Mouse (Mus musculus) forebrain, embryonic 12.5 days (tissue): Measurements from ENCODE around the gene Htatip2. TPM values are rescaled to one million over a fixed set of nuclear protein-coding genes. Genes with fewer than 3 reads are reported as not detected.

ENCODE experiments used
- ATAC-seq: fragments of 200-750 bp; cut with Nextera tagmentation; 2 replicates; pipeline ENCODE4 v1.8.0; 2017; ENCODE audit warnings: moderate TSS enrichment; ENCODE audit not compliant: low FRiP score
- H3K27ac ChIP-seq: fragments of 300-500 bp; sonication (generic); 2 replicates; pipeline ENCODE4 v1.5.1; 2016; ENCODE audit warnings: mild to moderate bottlenecking
- H3K27me3 ChIP-seq: fragments of 300-500 bp; sonication (generic); 2 replicates; pipeline ENCODE4 v1.6.1; 2016; ENCODE audit warnings: mild to moderate bottlenecking
- H3K36me3 ChIP-seq: fragments of 300-500 bp; sonication (generic); replicated peaks from 2 replicates; pipeline ENCODE4 v1.6.1; 2016; ENCODE audit warnings: mild to moderate bottlenecking
- H3K4me1 ChIP-seq: fragments of 300-500 bp; sonication (generic); 2 replicates; pipeline ENCODE4 v1.6.1; 2016
- H3K4me2 ChIP-seq: fragments of 300-500 bp; sonication (generic); 2 replicates; pipeline ENCODE4 v1.6.1; 2016; ENCODE audit warnings: mild to moderate bottlenecking, moderate library complexity
- H3K4me3 ChIP-seq: fragments of 300-500 bp; sonication (generic); replicated peaks from 2 replicates; pipeline ENCODE4 v1.5.1; 2016; ENCODE audit warnings: mild to moderate bottlenecking
- H3K9ac ChIP-seq: fragments of 300-500 bp; sonication (generic); 2 replicates; pipeline ENCODE4 v1.6.1; 2016; ENCODE audit warnings: mild to moderate bottlenecking
- H3K9me3 ChIP-seq: fragments of 300-500 bp; sonication (generic); 2 replicates; pipeline ENCODE4 v1.6.1; 2016
- WGBS: fragments of 180-500 bp; shearing (Covaris S2); methylation state at CpG from one replicate; pipeline ENCODE4 v1.1.7; 2016; 5-methylcytosine and 5-hydroxymethylcytosine counted together
- polyA plus RNA-seq: library from polyadenylated mRNA; unstranded; fragments of >200 nt; fragmentation: Nextera tagmentation; extraction: Ambion mirVana; gene quantifications from 2 replicates; pipeline ENCODE4 v1.2.1, GENCODE M21; 2016

Gene Htatip2
- polyA plus RNA-seq, 1 experiment from 2014 or later, result 2.9 TPM

GRCm38 (mm10) chr7:49794304-49794703 is 35.4 kb downstream of the Htatip2 start:
- no peaks in the 10 kb centered on the region; the same call in 1 of the 2 replicates for H3K4me1 ChIP-seq
- WGBS, result 86% methylated on average over 2 of the region's 2 CpGs
- no peak overlapping the region for H3K9ac ChIP-seq
- ATAC-seq, result no peak
- no peak overlapping the region for H3K4me2 ChIP-seq
- H3K36me3 ChIP-seq, result peaks cover 51% of the 10 kb centered on the region
- H3K4me3 ChIP-seq, result no peak overlapping the region
- H3K27me3 ChIP-seq, result no peaks in the 10 kb centered on the region
- H3K9me3 ChIP-seq, result no peaks in the 10 kb centered on the region
- no peak overlapping the region for H3K27ac ChIP-seq

GRCm38 (mm10) chr7:49797171-49797570 is 38.3 kb downstream of the Htatip2 start:
- 79% methylated on average over 1 of the region's 1 CpGs for WGBS
- H3K36me3 ChIP-seq, result peaks cover 38% of the 10 kb centered on the region

GRCm38 (mm10) chr7:49803511-49803910 is 44.6 kb downstream of the Htatip2 start:
- H3K4me3 ChIP-seq, result no peak overlapping the region
- ATAC-seq, result no peak
- H3K9me3 ChIP-seq, result no peaks in the 10 kb centered on the region
- H3K4me2 ChIP-seq, result no peak overlapping the region
- peaks cover 33% of the 10 kb centered on the region for H3K36me3 ChIP-seq
- no peaks in the 10 kb centered on the region for H3K27me3 ChIP-seq
- WGBS, result 88% methylated on average over 6 of the region's 6 CpGs
- H3K9ac ChIP-seq, result no peak overlapping the region
- no peak overlapping the region for H3K27ac ChIP-seq
- H3K4me1 ChIP-seq, result no peaks in the 10 kb centered on the region

More at GRCm38 (mm10) chr7:49797171-49797570, 38.3 kb downstream of the Htatip2 start:
- no peak for ATAC-seq
- no peaks in the 10 kb centered on the region for H3K9me3 ChIP-seq
- no peak overlapping the region for H3K4me2 ChIP-seq
- H3K9ac ChIP-seq, result no peak overlapping the region
- no peak overlapping the region for H3K4me3 ChIP-seq
- no peaks in the 10 kb centered on the region for H3K4me1 ChIP-seq
- H3K27ac ChIP-seq, result no peak overlapping the region
- no peaks in the 10 kb centered on the region for H3K27me3 ChIP-seq

- peaks cover 29% of the 10 kb centered on the region for H3K36me3 ChIP-seq
- no peak overlapping the region for H3K4me2 ChIP-seq
- H3K4me1 ChIP-seq, result no peaks in the 10 kb centered on the region
- no peak overlapping the region for H3K4me3 ChIP-seq
- no peaks in the 10 kb centered on the region for H3K9me3 ChIP-seq
- no peak for ATAC-seq
- no peak overlapping the region for H3K27ac ChIP-seq
- H3K9ac ChIP-seq, result no peak overlapping the region
- WGBS, result 84% methylated on average over 5 of the region's 5 CpGs
- no peaks in the 10 kb centered on the region for H3K27me3 ChIP-seq
These were observed 45.8 kb downstream of the Htatip2 start for GRCm38 (mm10) chr7:49804638-49805165.

GRCm38 (mm10) chr7:49805618-49806017 is 46.7 kb downstream of the Htatip2 start:
- Histone ChIP-seq H3K4me1 (no peaks in the 10 kb centered on the region), H3K27me3 (no peaks in the 10 kb centered on the region), H3K27ac (no peak overlapping the region), H3K4me2 (no peak overlapping the region), H3K9ac (no peak overlapping the region), H3K4me3 (no peak overlapping the region), H3K36me3 (peaks cover 23% of the 10 kb centered on the region), H3K9me3 (no peaks in the 10 kb centered on the region)
- ATAC-seq, result no peak
- WGBS, result 81% methylated on average over 3 of the region's 3 CpGs

GRCm38 (mm10) chr7:49807093-49807682 is 48.3 kb downstream of the Htatip2 start:
- H3K4me3 ChIP-seq, result no peak overlapping the region
- 91% methylated on average over 9 of the region's 9 CpGs for WGBS
- H3K36me3 ChIP-seq, result peaks cover 26% of the 10 kb centered on the region
- H3K4me1 ChIP-seq, result no peaks in the 10 kb centered on the region
- H3K4me2 ChIP-seq, result no peak overlapping the region
- H3K9me3 ChIP-seq, result no peaks in the 10 kb centered on the region
- H3K27me3 ChIP-seq, result no peaks in the 10 kb centered on the region
- no peak overlapping the region for H3K27ac ChIP-seq
- H3K9ac ChIP-seq, result no peak overlapping the region
- ATAC-seq, result no peak

- H3K9ac ChIP-seq, result no peak overlapping the region
- H3K9me3 ChIP-seq, result no peaks in the 10 kb centered on the region
- H3K36me3 ChIP-seq, result peaks cover 24% of the 10 kb centered on the region
- no peak overlapping the region for H3K27ac ChIP-seq
- no peak for ATAC-seq
- 86% methylated on average over 17 of the region's 17 CpGs for WGBS
- H3K4me2 ChIP-seq, result no peak overlapping the region
- H3K4me3 ChIP-seq, result no peak overlapping the region
- H3K27me3 ChIP-seq, result no peaks in the 10 kb centered on the region
- H3K4me1 ChIP-seq, result no peaks in the 10 kb centered on the region
These were observed 49.1 kb downstream of the Htatip2 start for GRCm38 (mm10) chr7:49807846-49808622.

GRCm38 (mm10) chr7:49809100-49809499 is 50.2 kb downstream of the Htatip2 start:
- no peak for ATAC-seq

GRCm38 (mm10) chr7:49809562-49809961 is 50.6 kb downstream of the Htatip2 start:
- Histone ChIP-seq H3K27ac (no peak overlapping the region), H3K4me3 (no peak overlapping the region), H3K4me1 (no peaks in the 10 kb centered on the region), H3K27me3 (no peaks in the 10 kb centered on the region), H3K9me3 (no peaks in the 10 kb centered on the region), H3K9ac (no peak overlapping the region), H3K36me3 (peaks cover 21% of the 10 kb centered on the region), H3K4me2 (no peak overlapping the region)
- ATAC-seq, result no peak
- 51% methylated on average over 3 of the region's 3 CpGs for WGBS

More at GRCm38 (mm10) chr7:49809100-49809499, 50.2 kb downstream of the Htatip2 start:
- H3K4me1 ChIP-seq, result no peaks in the 10 kb centered on the region
- H3K9ac ChIP-seq, result no peak overlapping the region
- no peak overlapping the region for H3K4me3 ChIP-seq
- no peaks in the 10 kb centered on the region for H3K9me3 ChIP-seq
- 88% methylated on average over 6 of the region's 6 CpGs for WGBS
- H3K27me3 ChIP-seq, result no peaks in the 10 kb centered on the region
- no peak overlapping the region for H3K27ac ChIP-seq
- H3K4me2 ChIP-seq, result no peak overlapping the region
- H3K36me3 ChIP-seq, result peaks cover 20% of the 10 kb centered on the region

- no peak overlapping the region for H3K4me2 ChIP-seq
- no peaks in the 10 kb centered on the region for H3K4me1 ChIP-seq
- peaks cover 24% of the 10 kb centered on the region for H3K36me3 ChIP-seq
- H3K4me3 ChIP-seq, result no peak overlapping the region
- H3K9me3 ChIP-seq, result no peaks in the 10 kb centered on the region
- no peak overlapping the region for H3K27ac ChIP-seq
- no peaks in the 10 kb centered on the region for H3K27me3 ChIP-seq
- no peak overlapping the region for H3K9ac ChIP-seq
- no peak for ATAC-seq
- WGBS, result 66% methylated on average over 4 of the region's 4 CpGs
These were observed 52.4 kb downstream of the Htatip2 start for GRCm38 (mm10) chr7:49811346-49811745.

- H3K27ac ChIP-seq, result no peak overlapping the region
- peak; percentile 77 for ATAC-seq
These were observed 60.5 kb downstream of the Htatip2 start for GRCm38 (mm10) chr7:49819393-49819792.

GRCm38 (mm10) chr7:49821370-49821769 is 62.5 kb downstream of the Htatip2 start:
- peaks cover 12% of the 10 kb centered on the region for H3K4me1 ChIP-seq
- no peak overlapping the region for H3K4me2 ChIP-seq
- no peak for ATAC-seq
- no peak overlapping the region for H3K9ac ChIP-seq
- H3K27me3 ChIP-seq, result no peaks in the 10 kb centered on the region
- no peaks in the 10 kb centered on the region for H3K9me3 ChIP-seq
- no peak overlapping the region for H3K27ac ChIP-seq
- no peak overlapping the region for H3K4me3 ChIP-seq
- 88% methylated on average over 1 of the region's 1 CpGs for WGBS
- H3K36me3 ChIP-seq, result peaks cover 5% of the 10 kb centered on the region

More at GRCm38 (mm10) chr7:49819393-49819792, 60.5 kb downstream of the Htatip2 start:
- WGBS, result 10% methylated on average over 4 of the region's 4 CpGs
- H3K4me3 ChIP-seq, result no peak overlapping the region
- no peaks in the 10 kb centered on the region for H3K9me3 ChIP-seq
- H3K9ac ChIP-seq, result no peak overlapping the region
- H3K36me3 ChIP-seq, result peaks cover 10% of the 10 kb centered on the region
- H3K27me3 ChIP-seq, result no peaks in the 10 kb centered on the region
- no peak overlapping the region for H3K4me2 ChIP-seq
- H3K4me1 ChIP-seq, result peaks cover 12% of the 10 kb centered on the region
